Comparison of ENCODE assay signal across 8 mouse cellular contexts in genomic region chr13:55640480-55640879, GRCm38 (mm10). TPM values are rescaled to one million over a fixed set of nuclear protein-coding genes. Genes with fewer than 3 reads are reported as not detected.
DNase-seq lines count a peak whose midpoint lies in the region; ATAC-seq and TF ChIP-seq lines count a peak whose summit lies in the region.
"Not testable (repeated sequence)": the region's sequence is repeated elsewhere in the genome, so short reads cannot be mapped to it uniquely, and the experiment has no call there.

No protein-coding gene starts in this region.

- not testable (repeated sequence) for H3K27me3 ChIP-seq in embryonic facial prominence, embryonic 14.5 days (replicated peaks; ENCODE audit: control insufficient read depth, insufficient read depth, low read length); heart, adult 2 months (ENCODE audit: control insufficient read depth, insufficient read depth, low read length); liver, embryonic 13.5 days; neural tube, embryonic 11.5 days (ENCODE audit: control insufficient read depth, insufficient read depth, low read length); stomach, postnatal 0 days (ENCODE audit: control insufficient read depth, insufficient read depth, low read length)

- H3K79me2 ChIP-seq in heart, adult 2 months (replicated peaks; ENCODE audit: control insufficient read depth, insufficient read depth, low read length): not testable (repeated sequence)

- not testable (repeated sequence) for H3K4me2 ChIP-seq in embryonic facial prominence, embryonic 14.5 days (ENCODE audit: low read depth, low read length); liver, embryonic 13.5 days; neural tube, embryonic 11.5 days (ENCODE audit: low read depth); stomach, postnatal 0 days (replicated peaks; ENCODE audit: low read depth)

- not testable (repeated sequence) for H3K27ac ChIP-seq in embryonic facial prominence, embryonic 14.5 days (replicated peaks; ENCODE audit: low read depth, low read length); heart, adult 2 months; liver, embryonic 13.5 days; neural tube, embryonic 11.5 days (ENCODE audit: low read depth, low read length); stomach, postnatal 0 days (replicated peaks)

- H3K36me3 ChIP-seq in embryonic facial prominence, embryonic 14.5 days (ENCODE audit: control insufficient read depth, insufficient read depth, low read length): peaks cover 51% of the 10 kb centered on the region
- H3K36me3 ChIP-seq in heart, adult 2 months (ENCODE audit: control insufficient read depth, insufficient read depth, low read length); neural tube, embryonic 11.5 days (ENCODE audit: control insufficient read depth, insufficient read depth, low read length); stomach, postnatal 0 days (ENCODE audit: control insufficient read depth, insufficient read depth, low read length): not testable (repeated sequence)
- H3K36me3 ChIP-seq in liver, embryonic 13.5 days: peaks cover 77% of the 10 kb centered on the region

- TF ChIP-seq POLR2A in heart, adult 2 months (IDR thresholded peaks at IDR 0.05; ENCODE audit: insufficient read depth, low read depth, low read length): not testable (repeated sequence)

- peak; percentile 85 for TF ChIP-seq CTCF in heart, adult 2 months (IDR thresholded peaks at IDR 0.05)
- peak; percentile 86 for TF ChIP-seq CTCF in stomach, postnatal 0 days (IDR thresholded peaks at IDR 0.05; ENCODE audit: low read depth)

- intact Hi-C loops in heart, adult 2 months (cut with DNase I): loop anchor here (1.0 to 5.0 kb wide), 2 partner anchors 39 to 87 kb away; partner anchors contain the start of gene Pcbd2

- H3K9ac ChIP-seq in embryonic facial prominence, embryonic 14.5 days (ENCODE audit: low read depth, low read length); heart, adult 2 months (ENCODE audit: low read depth, low read length); liver, embryonic 13.5 days; neural tube, embryonic 11.5 days (ENCODE audit: low read length); stomach, postnatal 0 days (ENCODE audit: low read length): not testable (repeated sequence)

- peak; percentile 64 for ATAC-seq in CD4-positive, CD25-positive, alpha-beta regulatory T cell, adult 4 months
- ATAC-seq in embryonic facial prominence, embryonic 14.5 days (ENCODE audit: low read depth); liver, embryonic 13.5 days (ENCODE audit: low read depth); neural tube, embryonic 11.5 days (ENCODE audit: insufficient read depth, low FRiP score, low TSS enrichment): not testable (repeated sequence)
- peak; percentile 63 for ATAC-seq in stomach, postnatal 0 days (ENCODE audit: low FRiP score, low TSS enrichment)

- peak; percentile 74 for DNase-seq in brain, adult 2 months (ENCODE audit: low read depth, low spot score)
- DNase-seq in embryonic facial prominence, embryonic 14.5 days (ENCODE audit: low spot score): peak; percentile 53
- peak; percentile 67 to 85 for DNase-seq in heart, adult 2 months
- peak; percentile 75 to 88 for DNase-seq in kidney, postnatal 25 days
- peak; percentile 62 for DNase-seq in liver, embryonic 13.5 days
- DNase-seq in neural tube, embryonic 11.5 days (ENCODE audit: low spot score): peak; percentile 82
- DNase-seq in stomach, postnatal 0 days (ENCODE audit: low spot score): peak; percentile 87

- H3K4me1 ChIP-seq in embryonic facial prominence, embryonic 14.5 days (ENCODE audit: control insufficient read depth, insufficient read depth, low read length); heart, adult 2 months (ENCODE audit: control insufficient read depth, insufficient read depth, low read length); neural tube, embryonic 11.5 days (ENCODE audit: control insufficient read depth, insufficient read depth, low read length); stomach, postnatal 0 days (replicated peaks; ENCODE audit: control insufficient read depth, insufficient read depth): not testable (repeated sequence)
- peaks cover 20% of the 10 kb centered on the region for H3K4me1 ChIP-seq in liver, embryonic 13.5 days (replicated peaks)

- 0 out of 2 replicates have a peak, but pooled peaks have one; percentile 20 for TF ChIP-seq EP300 in heart, adult 2 months (IDR thresholded peaks at IDR 0.05; ENCODE audit: insufficient read depth, low read depth, low read length)
- TF ChIP-seq EP300 in stomach, postnatal 0 days (optimal IDR thresholded peaks at IDR 0.05): not testable (repeated sequence)

- 58% methylated on average over 8 of the region's 8 CpGs for WGBS in embryonic facial prominence, embryonic 14.5 days
- WGBS in heart, adult 2 months: 32% methylated on average over 8 of the region's 8 CpGs
- 34% methylated on average over 8 of the region's 8 CpGs for WGBS in liver, embryonic 13.5 days (ENCODE audit: insufficient replicate concordance)
- 67% methylated on average over 8 of the region's 8 CpGs for WGBS in neural tube, embryonic 11.5 days
- 39% methylated on average over 8 of the region's 8 CpGs for WGBS in stomach, postnatal 0 days

- H3K9me3 ChIP-seq in embryonic facial prominence, embryonic 14.5 days (ENCODE audit: control insufficient read depth, low read length); liver, embryonic 13.5 days (replicated peaks); neural tube, embryonic 11.5 days (ENCODE audit: control insufficient read depth, low read length); stomach, postnatal 0 days (ENCODE audit: control insufficient read depth, low read length): not testable (repeated sequence)

- H3K4me3 ChIP-seq in embryonic facial prominence, embryonic 14.5 days (ENCODE audit: low read depth, low read length); heart, adult 2 months; liver, embryonic 13.5 days (replicated peaks); neural tube, embryonic 11.5 days (ENCODE audit: low read depth, low read length); stomach, postnatal 0 days (ENCODE audit: low read depth, low read length): not testable (repeated sequence)

RNA-seq across cellular contexts. Expression of gene Ddx46, which starts 5.7 kb away (rescaled TPM):
- 10 to 100 TPM; 58.1 to 64.6 TPM for polyA plus RNA-seq in CD4-positive, CD25-positive, alpha-beta regulatory T cell, adult 4 months (2017; shearing (Covaris generic))
- polyA plus RNA-seq in embryonic facial prominence, embryonic 14.5 days (2014; fragmentation: Nextera tagmentation; extraction: Ambion mirVana): 32.0 and 38.7 TPM in 2 replicates
- total RNA-seq in heart, adult 2 months (2021): 10 to 100 TPM; 20.8 to 21.1 TPM
- polyA plus RNA-seq in heart, adult 2 months (2012; rRNA removed): 7.9 and 14.8 TPM in 2 replicates
- polyA plus RNA-seq in liver, embryonic 13.5 days (2015; fragmentation: Nextera tagmentation; extraction: Ambion mirVana): 20.7 and 27.3 TPM in 2 replicates
- 52.9 and 53.4 TPM in 2 replicates for polyA plus RNA-seq in neural tube, embryonic 11.5 days (2014; fragmentation: Nextera tagmentation; extraction: Ambion mirVana)
- polyA plus RNA-seq in stomach, postnatal 0 days (2015; fragmentation: Nextera tagmentation; extraction: Ambion mirVana): 14.9 and 15.2 TPM in 2 replicates

RNA-seq across cellular contexts. Expression of gene Caml, which starts 17.7 kb away (rescaled TPM):
- polyA plus RNA-seq in CD4-positive, CD25-positive, alpha-beta regulatory T cell, adult 4 months (2017; shearing (Covaris generic)): 10 to 100 TPM; 41.7 to 46.1 TPM
- polyA plus RNA-seq in embryonic facial prominence, embryonic 14.5 days (2014; fragmentation: Nextera tagmentation; extraction: Ambion mirVana): 57.7 and 59.8 TPM in 2 replicates
- 10 to 100 TPM; 10.4 to 10.9 TPM for total RNA-seq in heart, adult 2 months (2021)
- 11.7 and 14.9 TPM in 2 replicates for polyA plus RNA-seq in heart, adult 2 months (2012; rRNA removed)
- 15.4 and 15.9 TPM in 2 replicates for polyA plus RNA-seq in liver, embryonic 13.5 days (2015; fragmentation: Nextera tagmentation; extraction: Ambion mirVana)
- 68.0 and 69.2 TPM in 2 replicates for polyA plus RNA-seq in neural tube, embryonic 11.5 days (2014; fragmentation: Nextera tagmentation; extraction: Ambion mirVana)
- polyA plus RNA-seq in stomach, postnatal 0 days (2015; fragmentation: Nextera tagmentation; extraction: Ambion mirVana): 32.0 and 33.0 TPM in 2 replicates

RNA-seq across cellular contexts. Expression of gene B4galt7, which starts 40.8 kb away (rescaled TPM):
- 10 to 100 TPM; 20.5 to 42.3 TPM for polyA plus RNA-seq in CD4-positive, CD25-positive, alpha-beta regulatory T cell, adult 4 months (2017; shearing (Covaris generic))
- polyA plus RNA-seq in embryonic facial prominence, embryonic 14.5 days (2014; fragmentation: Nextera tagmentation; extraction: Ambion mirVana): 9.3 and 10.3 TPM in 2 replicates
- 1 to 10 TPM; 8.8 to 9.8 TPM for total RNA-seq in heart, adult 2 months (2021)
- polyA plus RNA-seq in heart, adult 2 months (2012; rRNA removed): 11.4 and 13.2 TPM in 2 replicates
- polyA plus RNA-seq in liver, embryonic 13.5 days (2015; fragmentation: Nextera tagmentation; extraction: Ambion mirVana): 7.0 and 7.8 TPM in 2 replicates
- polyA plus RNA-seq in neural tube, embryonic 11.5 days (2014; fragmentation: Nextera tagmentation; extraction: Ambion mirVana): 21.7 and 22.0 TPM in 2 replicates
- 15.9 and 16.0 TPM in 2 replicates for polyA plus RNA-seq in stomach, postnatal 0 days (2015; fragmentation: Nextera tagmentation; extraction: Ambion mirVana)

RNA-seq across cellular contexts. Expression of gene B230219D22Rik, which starts 52.4 kb away (rescaled TPM):
- polyA plus RNA-seq in CD4-positive, CD25-positive, alpha-beta regulatory T cell, adult 4 months (2017; shearing (Covaris generic)): 10 to 100 TPM; 12.8 to 14.2 TPM
- polyA plus RNA-seq in embryonic facial prominence, embryonic 14.5 days (2014; fragmentation: Nextera tagmentation; extraction: Ambion mirVana): 57.5 and 60.8 TPM in 2 replicates
- 10 to 100 TPM; 39.4 to 42.2 TPM for total RNA-seq in heart, adult 2 months (2021)
- polyA plus RNA-seq in heart, adult 2 months (2012; rRNA removed): 22.1 and 52.1 TPM in 2 replicates
- polyA plus RNA-seq in liver, embryonic 13.5 days (2015; fragmentation: Nextera tagmentation; extraction: Ambion mirVana): 12.4 and 14.1 TPM in 2 replicates
- polyA plus RNA-seq in neural tube, embryonic 11.5 days (2014; fragmentation: Nextera tagmentation; extraction: Ambion mirVana): 73.8 and 77.8 TPM in 2 replicates
- 25.4 and 26.1 TPM in 2 replicates for polyA plus RNA-seq in stomach, postnatal 0 days (2015; fragmentation: Nextera tagmentation; extraction: Ambion mirVana)
